Mouse (Mus musculus) MEL (cell line): Measurements from ENCODE around the gene Esyt2.

ENCODE experiments used
- HCFC1 ChIP-seq: IDR thresholded peaks from 2 replicates; pipeline ENCODE4 v1.6.1; 2012; ENCODE audit warnings: low read depth, mild to moderate bottlenecking, inconsistent platforms, low read length, improper control_type of control experiment, moderate library complexity
- MAZ ChIP-seq: IDR thresholded peaks from 2 replicates; pipeline ENCODE4 v1.6.1; 2012; ENCODE audit warnings: low read depth, mild to moderate bottlenecking, inconsistent platforms, low read length, improper control_type of control experiment
- MYC ChIP-seq: IDR thresholded peaks from 2 replicates; pipeline ENCODE4 v1.6.1; 2011; ENCODE audit warnings: low read depth, mild to moderate bottlenecking, low read length, improper control_type of control experiment, moderate library complexity
- SMC3 ChIP-seq: IDR thresholded peaks from 2 replicates; pipeline ENCODE4 v1.6.1; 2011; ENCODE audit warnings: low read depth, low read length, improper control_type of control experiment
- ZC3H11A ChIP-seq: IDR thresholded peaks from 2 replicates; pipeline ENCODE4 v1.6.1; 2012; ENCODE audit warnings: low read depth, mild to moderate bottlenecking, inconsistent platforms, low read length, improper control_type of control experiment

- TF ChIP-seq MYC (no peak), ZC3H11A (no peak), MAZ (no peak), SMC3 (no peak), HCFC1 (no peak)
Observed at GRCm38 (mm10) chr12:116404012-116404679, 123.2 kb downstream of the Esyt2 start.
